Mouse (Mus musculus): ENCODE measurements around the gene Exoc3l2. TPM values are rescaled to one million over a fixed set of nuclear protein-coding genes. Genes with fewer than 3 reads are reported as not detected.

Gene Exoc3l2
- polyA plus RNA-seq, 1 experiment from 2014 or later: 0.84 TPM

- Histone ChIP-seq H3K4me1 (peaks cover 19% of the 10 kb centered on the region), H3K4me2 (no peak overlapping the region), H3K9ac (no peak overlapping the region), H3K9me3 (no peaks in the 10 kb centered on the region), H3K27ac (no peak overlapping the region), H3K4me3 (no peak overlapping the region), H3K27me3 (peaks cover 33% of the 10 kb centered on the region), H3K36me3 (no peaks in the 10 kb centered on the region)
- ATAC-seq (ENCODE audit: insufficient number of reproducible peaks, insufficient read depth, low FRiP score, low TSS enrichment, low read depth): no peak
- 84% methylated on average over 25 of the region's 25 CpGs for WGBS
Measured at GRCm38 (mm10) chr7:19494751-19495474, 31.8 kb downstream of the Exoc3l2 start.

GRCm38 (mm10) chr7:19495521-19496213 is 32.5 kb downstream of the Exoc3l2 start:
- Histone ChIP-seq H3K27ac (no peak overlapping the region), H3K4me3 (no peak overlapping the region), H3K36me3 (no peaks in the 10 kb centered on the region), H3K27me3 (peaks cover 25% of the 10 kb centered on the region), H3K9me3 (no peaks in the 10 kb centered on the region), H3K4me2 (no peak overlapping the region), H3K4me1 (peaks cover 19% of the 10 kb centered on the region), H3K9ac (no peak overlapping the region)
- no peak for ATAC-seq (ENCODE audit: insufficient number of reproducible peaks, insufficient read depth, low FRiP score, low TSS enrichment, low read depth)
- 56% methylated on average over 20 of the region's 20 CpGs for WGBS

GRCm38 (mm10) chr7:19496214-19496555 is 33.1 kb downstream of the Exoc3l2 start:
- no peaks in the 10 kb centered on the region for H3K9me3 ChIP-seq
- no peak overlapping the region for H3K27ac ChIP-seq
- no peak overlapping the region for H3K4me2 ChIP-seq
- H3K4me1 ChIP-seq: peaks cover 19% of the 10 kb centered on the region
- H3K4me3 ChIP-seq: no peak overlapping the region
- H3K9ac ChIP-seq: no peak overlapping the region
- peaks cover 20% of the 10 kb centered on the region for H3K27me3 ChIP-seq
- no peaks in the 10 kb centered on the region for H3K36me3 ChIP-seq
- ATAC-seq (ENCODE audit: insufficient number of reproducible peaks, insufficient read depth, low FRiP score, low TSS enrichment, low read depth): no peak
- WGBS: 52% methylated on average over 5 of the region's 5 CpGs

DNA sequence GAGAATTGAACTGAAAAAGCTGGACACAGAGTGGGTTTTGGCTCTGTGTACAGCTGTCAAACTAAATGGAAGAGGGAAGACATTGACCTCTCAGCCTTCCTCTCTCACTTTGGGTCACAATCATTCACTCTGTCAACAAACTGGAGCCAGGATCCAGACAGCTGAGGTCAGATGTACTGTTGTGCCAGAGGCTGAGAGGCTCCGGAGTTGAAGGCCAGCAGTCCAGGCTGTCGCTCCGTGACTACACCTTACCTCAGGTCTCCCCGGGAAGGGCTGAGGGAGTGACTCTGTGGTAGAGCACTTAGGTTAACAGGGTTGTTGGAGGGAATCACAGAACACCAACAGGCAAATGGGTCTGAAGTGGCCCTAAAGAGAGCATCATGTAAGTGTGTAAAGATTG is 35.2 kb downstream of the Exoc3l2 start:
- Histone ChIP-seq H3K27ac (no peak overlapping the region), H3K36me3 (no peaks in the 10 kb centered on the region), H3K9ac (no peak overlapping the region), H3K27me3 (peaks cover 2% of the 10 kb centered on the region; the same call in 1 of the 2 replicates), H3K4me1 (peaks cover 11% of the 10 kb centered on the region; the same call in 1 of the 2 replicates), H3K9me3 (no peaks in the 10 kb centered on the region), H3K4me3 (no peak overlapping the region), H3K4me2 (no peak overlapping the region)
- 75% methylated on average over 4 of the region's 4 CpGs for WGBS
- ATAC-seq (ENCODE audit: insufficient number of reproducible peaks, insufficient read depth, low FRiP score, low TSS enrichment, low read depth): no peak

- H3K36me3 ChIP-seq: no peaks in the 10 kb centered on the region
- no peak overlapping the region for H3K9ac ChIP-seq
- no peaks in the 10 kb centered on the region for H3K9me3 ChIP-seq
- no peak overlapping the region for H3K27ac ChIP-seq
- 64% methylated on average over 12 of the region's 12 CpGs for WGBS
- H3K4me2 ChIP-seq: no peak overlapping the region
- peaks cover 3% of the 10 kb centered on the region; the same call in 1 of the 2 replicates for H3K4me1 ChIP-seq
- no peaks in the 10 kb centered on the region; the same call in 1 of the 2 replicates for H3K27me3 ChIP-seq
- ATAC-seq (ENCODE audit: insufficient number of reproducible peaks, insufficient read depth, low FRiP score, low TSS enrichment, low read depth): no peak
- H3K4me3 ChIP-seq: no peak overlapping the region
Measured at GRCm38 (mm10) chr7:19500420-19501363, 37.6 kb downstream of the Exoc3l2 start.

DNA sequence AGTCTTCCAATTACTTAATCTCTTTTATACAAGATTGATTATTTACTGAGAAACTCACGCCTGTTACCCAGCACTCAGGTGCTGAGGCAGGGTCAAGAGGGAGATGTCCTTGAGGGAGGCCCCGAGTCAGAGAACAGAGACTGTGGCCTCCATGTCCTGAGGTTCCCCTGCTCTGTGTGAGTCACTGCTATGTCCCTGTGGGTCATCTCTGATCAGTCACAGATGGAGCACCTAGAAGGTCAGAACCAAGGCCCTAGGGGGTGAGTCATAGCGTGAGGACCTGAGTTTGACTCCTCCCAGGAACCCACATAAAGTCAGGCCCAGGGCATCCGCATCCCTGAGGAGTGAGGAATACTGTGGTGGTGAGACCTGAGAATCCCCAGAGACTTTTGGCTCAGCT is 38.5 kb downstream of the Exoc3l2 start:
- Histone ChIP-seq H3K4me2 (no peak overlapping the region), H3K9ac (no peak overlapping the region), H3K4me1 (peaks cover 6% of the 10 kb centered on the region; the same call in 1 of the 2 replicates), H3K27me3 (no peaks in the 10 kb centered on the region), H3K27ac (no peak overlapping the region), H3K9me3 (no peaks in the 10 kb centered on the region), H3K4me3 (no peak overlapping the region), H3K36me3 (no peaks in the 10 kb centered on the region)
- WGBS: 57% methylated on average over 4 of the region's 4 CpGs
- ATAC-seq (ENCODE audit: insufficient number of reproducible peaks, insufficient read depth, low FRiP score, low TSS enrichment, low read depth): no peak

GRCm38 (mm10) chr7:19503481-19504068 is 40.4 kb downstream of the Exoc3l2 start:
- no peak overlapping the region for H3K27ac ChIP-seq
- no peaks in the 10 kb centered on the region for H3K27me3 ChIP-seq
- H3K36me3 ChIP-seq: no peaks in the 10 kb centered on the region
- ATAC-seq (ENCODE audit: insufficient number of reproducible peaks, insufficient read depth, low FRiP score, low TSS enrichment, low read depth): no peak
- peaks cover 13% of the 10 kb centered on the region for H3K4me1 ChIP-seq
- no peak overlapping the region for H3K4me3 ChIP-seq
- H3K4me2 ChIP-seq: no peak overlapping the region
- no peaks in the 10 kb centered on the region for H3K9me3 ChIP-seq
- WGBS: 40% methylated on average over 5 of the region's 5 CpGs
- no peak overlapping the region for H3K9ac ChIP-seq

DNA sequence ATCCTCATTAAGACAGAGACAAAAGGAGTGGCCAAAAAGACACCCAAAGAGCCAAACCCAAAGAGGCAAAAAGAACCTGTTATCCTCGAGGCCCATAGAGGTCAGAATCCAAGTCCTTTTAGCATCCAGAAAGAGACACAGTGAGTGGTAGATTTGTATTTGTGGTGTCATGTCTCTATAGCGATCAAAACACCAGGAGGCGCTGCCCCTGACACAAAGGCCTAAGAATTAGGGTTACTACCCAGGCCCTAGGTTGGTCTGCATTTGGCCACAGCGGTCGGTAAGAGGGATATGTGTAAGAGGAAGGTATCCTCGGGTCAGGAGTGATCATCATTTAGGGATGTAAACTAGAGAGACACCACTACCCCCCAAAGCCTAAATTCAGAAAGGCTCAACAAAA is 43.2 kb downstream of the Exoc3l2 start:
- no peak for ATAC-seq (ENCODE audit: insufficient number of reproducible peaks, insufficient read depth, low FRiP score, low TSS enrichment, low read depth)
- H3K27ac ChIP-seq: no peak overlapping the region

GRCm38 (mm10) chr7:19506969-19507611 is 44.0 kb downstream of the Exoc3l2 start:
- Histone ChIP-seq H3K4me3 (peak overlapping the region; percentile 79), H3K27me3 (no peaks in the 10 kb centered on the region), H3K36me3 (no peaks in the 10 kb centered on the region; the same call in 1 of the 2 replicates), H3K27ac (peak overlapping the region; percentile 75; the same call in 1 of the 2 replicates), H3K9me3 (no peaks in the 10 kb centered on the region), H3K4me1 (peaks cover 22% of the 10 kb centered on the region), H3K9ac (peak overlapping the region; percentile 89), H3K4me2 (peak overlapping the region; percentile 96)
- WGBS: under 1% methylated on average over 71 of the region's 71 CpGs
- no peak for ATAC-seq (ENCODE audit: insufficient number of reproducible peaks, insufficient read depth, low FRiP score, low TSS enrichment, low read depth)

More for the DNA sequence above, 43.2 kb downstream of the Exoc3l2 start:
- Histone ChIP-seq H3K4me3 (peak overlapping the region; percentile 79), H3K9ac (peak overlapping the region; percentile 89; the same call in 1 of the 2 replicates), H3K4me2 (peak overlapping the region; percentile 96), H3K9me3 (no peaks in the 10 kb centered on the region), H3K4me1 (peaks cover 22% of the 10 kb centered on the region), H3K36me3 (no peaks in the 10 kb centered on the region; the same call in 1 of the 2 replicates), H3K27me3 (no peaks in the 10 kb centered on the region)
- 29% methylated on average over 6 of the region's 6 CpGs for WGBS

GRCm38 (mm10) chr7:19507612-19507981 is 44.5 kb downstream of the Exoc3l2 start:
- peak overlapping the region; percentile 79 for H3K4me3 ChIP-seq

More at GRCm38 (mm10) chr7:19507612-19507981, 44.5 kb downstream of the Exoc3l2 start:
- WGBS: 4% methylated on average over 18 of the region's 18 CpGs
- Histone ChIP-seq H3K4me2 (peak overlapping the region; percentile 96), H3K9me3 (no peaks in the 10 kb centered on the region), H3K27ac (peak overlapping the region; percentile 75), H3K9ac (peak overlapping the region; percentile 89), H3K27me3 (no peaks in the 10 kb centered on the region), H3K4me1 (peaks cover 22% of the 10 kb centered on the region), H3K36me3 (no peaks in the 10 kb centered on the region; the same call in 1 of the 2 replicates)
- no peak for ATAC-seq (ENCODE audit: insufficient number of reproducible peaks, insufficient read depth, low FRiP score, low TSS enrichment, low read depth)

Measured in embryonic facial prominence, embryonic 13.5 days (tissue).